Mouse (Mus musculus) heart, embryonic 13.5 days (tissue): ENCODE data around the gene Smoc2. TPM values are rescaled to one million over a fixed set of nuclear protein-coding genes. Genes with fewer than 3 reads are reported as not detected.

Experiments used
- ATAC-seq: fragments of 200-750 bp; cut with Nextera tagmentation; 2 replicates; pipeline ENCODE4 v1.8.0; 2017; ENCODE audit warnings: moderate TSS enrichment; ENCODE audit not compliant: insufficient number of reproducible peaks, low FRiP score, low TSS enrichment; ENCODE audit errors: extremely low read depth
- H3K27ac ChIP-seq: fragments of 300-500 bp; sonication (generic); replicated peaks from 2 replicates; pipeline ENCODE4 v1.5.1; 2015; ENCODE audit warnings: moderate library complexity, mild to moderate bottlenecking, inconsistent platforms
- H3K27me3 ChIP-seq: fragments of 300-500 bp; sonication (generic); replicated peaks from 2 replicates; pipeline ENCODE4 v1.6.1; 2015; ENCODE audit warnings: mild to moderate bottlenecking, inconsistent platforms
- H3K36me3 ChIP-seq: fragments of 300-500 bp; sonication (generic); 2 replicates; pipeline ENCODE4 v1.6.1; 2015; ENCODE audit warnings: mild to moderate bottlenecking, inconsistent platforms
- H3K4me1 ChIP-seq: fragments of 300-500 bp; sonication (generic); 2 replicates; pipeline ENCODE4 v1.6.1; 2015; ENCODE audit warnings: inconsistent platforms
- H3K4me2 ChIP-seq: fragments of 300-500 bp; sonication (generic); 2 replicates; pipeline ENCODE4 v1.6.1; 2015; ENCODE audit warnings: inconsistent platforms, mild to moderate bottlenecking, moderate library complexity
- H3K4me3 ChIP-seq: fragments of 300-500 bp; sonication (generic); 2 replicates; pipeline ENCODE4 v1.5.1; 2015; ENCODE audit warnings: moderate library complexity, mild to moderate bottlenecking, inconsistent platforms
- H3K9ac ChIP-seq: fragments of 300-500 bp; sonication (generic); 2 replicates; pipeline ENCODE4 v1.6.1; 2015; ENCODE audit warnings: inconsistent platforms, mild to moderate bottlenecking, moderate library complexity
- H3K9me3 ChIP-seq: fragments of 300-500 bp; sonication (generic); 2 replicates; pipeline ENCODE4 v1.6.1; 2016; ENCODE audit warnings: inconsistent platforms
- whole genome bisulfite sequencing: fragments of 180-500 bp; shearing (Covaris S2); methylation state at CpG from one replicate; pipeline ENCODE4 v1.1.7; 2015; ENCODE audit warnings: mixed read lengths; 5-methylcytosine and 5-hydroxymethylcytosine counted together
- polyA plus RNA-seq: library from polyadenylated mRNA; unstranded; fragments of >200 nt; fragmentation: Nextera tagmentation; extraction: Ambion mirVana; gene quantifications from 2 replicates; pipeline ENCODE4 v1.2.1, GENCODE M21; 2015

The Smoc2 gene
- polyA plus RNA-seq, 1 experiment from 2014 or later = 48.1 TPM

DNA sequence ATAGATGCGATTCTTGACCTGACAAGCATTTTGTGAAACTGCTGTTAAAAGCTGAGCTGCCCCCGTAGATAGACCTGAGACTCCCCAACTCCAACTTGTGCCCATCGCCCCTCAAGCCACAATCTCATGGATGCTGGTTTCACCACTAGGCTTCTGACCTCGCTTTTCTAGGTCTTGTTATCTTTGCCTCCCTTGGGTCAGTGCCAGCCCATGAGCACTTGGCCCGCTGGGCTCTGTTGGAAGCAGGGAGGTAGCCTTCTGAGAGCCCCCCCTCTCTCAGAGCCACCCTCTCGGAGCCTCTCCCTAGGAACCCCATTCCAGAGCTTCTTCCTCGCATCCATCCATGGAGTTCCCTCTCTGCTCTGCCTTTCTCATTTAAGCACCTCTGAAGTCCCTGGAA lies 37.2 kb downstream of the Smoc2 start:
- WGBS = 54% methylated on average over 7 of the region's 7 CpGs
- ATAC-seq = no peak
- Histone ChIP-seq H3K27ac (no peak overlapping the region), H3K4me2 (no peak overlapping the region), H3K9ac (no peak overlapping the region), H3K36me3 (no peaks in the 10 kb centered on the region), H3K4me1 (peaks cover 10% of the 10 kb centered on the region), H3K27me3 (peaks cover 26% of the 10 kb centered on the region), H3K4me3 (no peak overlapping the region), H3K9me3 (no peaks in the 10 kb centered on the region)

- H3K27me3 ChIP-seq = peaks cover 21% of the 10 kb centered on the region
- ATAC-seq = no peak
- 17% methylated on average over 4 of the region's 4 CpGs for WGBS
- H3K4me1 ChIP-seq = peaks cover 10% of the 10 kb centered on the region
- no peak overlapping the region for H3K27ac ChIP-seq
- H3K4me3 ChIP-seq = no peak overlapping the region
- no peak overlapping the region for H3K9ac ChIP-seq
- H3K4me2 ChIP-seq = no peak overlapping the region
- H3K9me3 ChIP-seq = no peaks in the 10 kb centered on the region
- no peaks in the 10 kb centered on the region for H3K36me3 ChIP-seq
Measured at GRCm38 (mm10) chr17:14317439-14317838, 38.1 kb downstream of the Smoc2 start.

GRCm38 (mm10) chr17:14326156-14326555 lies 46.9 kb downstream of the Smoc2 start:
- no peak overlapping the region for H3K4me2 ChIP-seq

GRCm38 (mm10) chr17:14328037-14328436 lies 48.7 kb downstream of the Smoc2 start:
- no peaks in the 10 kb centered on the region for H3K9me3 ChIP-seq
- no peak overlapping the region for H3K9ac ChIP-seq
- no peaks in the 10 kb centered on the region for H3K36me3 ChIP-seq
- no peak overlapping the region for H3K4me2 ChIP-seq
- H3K4me1 ChIP-seq = no peaks in the 10 kb centered on the region
- H3K27ac ChIP-seq = no peak overlapping the region
- no peak for ATAC-seq
- 77% methylated on average over 9 of the region's 9 CpGs for WGBS
- H3K27me3 ChIP-seq = peaks cover 42% of the 10 kb centered on the region
- no peak overlapping the region for H3K4me3 ChIP-seq

More at GRCm38 (mm10) chr17:14326156-14326555, 46.9 kb downstream of the Smoc2 start:
- no peak overlapping the region for H3K27ac ChIP-seq
- no peaks in the 10 kb centered on the region for H3K9me3 ChIP-seq
- H3K9ac ChIP-seq = no peak overlapping the region
- no peak overlapping the region for H3K4me3 ChIP-seq
- no peaks in the 10 kb centered on the region for H3K4me1 ChIP-seq
- 78% methylated on average over 7 of the region's 7 CpGs for WGBS
- H3K36me3 ChIP-seq = no peaks in the 10 kb centered on the region
- H3K27me3 ChIP-seq = peaks cover 46% of the 10 kb centered on the region
- no peak for ATAC-seq

- no peak; the same call in 1 of the 2 replicates for ATAC-seq
- H3K9me3 ChIP-seq = no peaks in the 10 kb centered on the region
- H3K36me3 ChIP-seq = no peaks in the 10 kb centered on the region
- H3K4me1 ChIP-seq = no peaks in the 10 kb centered on the region
- peaks cover 46% of the 10 kb centered on the region for H3K27me3 ChIP-seq
- no peak overlapping the region for H3K27ac ChIP-seq
- WGBS = 84% methylated on average over 7 of the region's 7 CpGs
- no peak overlapping the region for H3K4me2 ChIP-seq
- no peak overlapping the region for H3K4me3 ChIP-seq
- H3K9ac ChIP-seq = no peak overlapping the region
Measured at GRCm38 (mm10) chr17:14330498-14330897, 51.2 kb downstream of the Smoc2 start.

DNA sequence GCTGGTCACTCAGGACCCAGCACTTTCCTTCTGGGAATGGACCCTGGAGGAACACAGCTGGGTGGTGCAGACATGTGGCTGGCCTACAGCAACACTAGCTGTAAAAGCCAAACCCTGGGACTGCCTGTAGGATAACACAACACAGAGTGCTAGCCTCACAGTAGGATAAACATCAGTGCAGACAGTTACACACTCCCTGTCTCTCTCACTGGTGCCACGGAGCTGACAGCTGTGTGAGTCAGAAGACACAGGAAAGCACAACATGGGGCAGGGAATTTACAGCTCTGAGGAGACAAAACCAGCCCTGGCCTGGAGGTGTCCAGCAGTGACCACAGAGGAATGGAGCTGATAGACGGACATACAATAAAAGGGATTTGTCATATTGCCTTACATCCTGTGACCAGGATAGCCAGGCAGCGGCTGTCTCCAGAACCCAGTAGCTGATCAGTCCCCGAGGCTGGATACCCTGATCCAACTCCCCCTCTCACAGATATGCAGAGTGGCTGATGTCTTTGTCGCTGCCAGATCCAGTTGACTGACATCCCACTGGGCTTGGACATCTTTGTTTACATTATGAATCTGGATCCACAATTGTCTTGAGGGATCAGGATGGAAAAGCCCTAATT lies 60.7 kb downstream of the Smoc2 start:
- WGBS = 31% methylated on average over 5 of the region's 5 CpGs
- Histone ChIP-seq H3K36me3 (no peaks in the 10 kb centered on the region), H3K9me3 (no peaks in the 10 kb centered on the region), H3K27ac (no peak overlapping the region), H3K4me1 (no peaks in the 10 kb centered on the region), H3K4me2 (no peak overlapping the region), H3K27me3 (peaks cover 61% of the 10 kb centered on the region), H3K4me3 (no peak overlapping the region), H3K9ac (no peak overlapping the region)
- peak; percentile 31; the same call in 1 of the 2 replicates for ATAC-seq

DNA sequence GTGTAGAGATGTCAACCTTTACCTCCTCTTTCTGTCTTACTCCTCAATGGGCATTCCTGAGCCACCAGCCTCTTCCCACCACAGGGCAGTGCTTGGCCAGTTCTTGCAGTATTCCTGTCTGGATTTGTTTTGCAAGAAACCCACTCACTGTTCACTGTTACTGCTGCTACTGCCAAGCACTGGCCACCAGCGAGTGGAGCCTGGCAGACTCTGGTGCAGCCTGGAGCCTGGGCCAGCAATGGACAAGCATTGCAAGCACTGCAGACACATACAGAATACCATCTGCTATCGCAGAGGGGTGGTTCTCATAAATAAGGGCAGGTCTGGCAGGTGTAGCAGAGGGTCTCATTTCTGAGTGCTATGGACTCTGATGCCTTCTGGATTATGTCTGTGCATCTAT lies 61.4 kb downstream of the Smoc2 start:
- Histone ChIP-seq H3K9ac (no peak overlapping the region), H3K36me3 (no peaks in the 10 kb centered on the region), H3K4me1 (no peaks in the 10 kb centered on the region), H3K27ac (no peak overlapping the region), H3K9me3 (no peaks in the 10 kb centered on the region), H3K4me3 (no peak overlapping the region), H3K27me3 (peaks cover 67% of the 10 kb centered on the region), H3K4me2 (no peak overlapping the region)
- WGBS = 77% methylated on average over 2 of the region's 2 CpGs
- no peak for ATAC-seq

GRCm38 (mm10) chr17:14342511-14342910 lies 63.2 kb downstream of the Smoc2 start:
- Histone ChIP-seq H3K9ac (no peak overlapping the region), H3K9me3 (no peaks in the 10 kb centered on the region), H3K36me3 (no peaks in the 10 kb centered on the region), H3K4me3 (no peak overlapping the region), H3K4me2 (no peak overlapping the region), H3K27me3 (peaks cover 74% of the 10 kb centered on the region), H3K4me1 (no peaks in the 10 kb centered on the region), H3K27ac (no peak overlapping the region)
- no peak for ATAC-seq
- WGBS = 17% methylated on average over 8 of the region's 8 CpGs

DNA sequence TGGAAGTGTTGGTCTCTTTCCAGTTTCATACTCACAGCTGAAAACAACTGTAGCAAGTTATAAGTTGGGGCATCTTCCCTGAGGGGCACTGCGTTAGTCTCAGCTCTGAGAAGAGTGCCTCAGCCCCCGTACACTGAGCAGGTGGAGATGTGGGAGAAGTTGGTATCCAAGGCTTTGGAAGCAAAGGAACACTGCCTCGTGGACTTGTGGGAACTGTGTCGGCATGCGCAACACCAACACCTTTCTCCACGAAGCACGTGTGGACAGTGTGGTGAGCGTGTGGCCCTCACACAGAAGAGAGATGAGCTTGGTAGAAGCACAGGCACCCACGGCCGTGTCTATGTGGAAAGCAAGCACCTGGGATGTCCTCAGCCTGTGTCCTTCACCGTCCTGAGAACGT lies 64.1 kb downstream of the Smoc2 start:
- H3K9me3 ChIP-seq = no peaks in the 10 kb centered on the region
- no peak overlapping the region for H3K9ac ChIP-seq
- H3K36me3 ChIP-seq = no peaks in the 10 kb centered on the region
- WGBS = 75% methylated on average over 12 of the region's 12 CpGs
- no peaks in the 10 kb centered on the region for H3K4me1 ChIP-seq
- no peak for ATAC-seq
- H3K27ac ChIP-seq = no peak overlapping the region
- peaks cover 75% of the 10 kb centered on the region for H3K27me3 ChIP-seq
- H3K4me3 ChIP-seq = no peak overlapping the region
- no peak overlapping the region for H3K4me2 ChIP-seq

DNA sequence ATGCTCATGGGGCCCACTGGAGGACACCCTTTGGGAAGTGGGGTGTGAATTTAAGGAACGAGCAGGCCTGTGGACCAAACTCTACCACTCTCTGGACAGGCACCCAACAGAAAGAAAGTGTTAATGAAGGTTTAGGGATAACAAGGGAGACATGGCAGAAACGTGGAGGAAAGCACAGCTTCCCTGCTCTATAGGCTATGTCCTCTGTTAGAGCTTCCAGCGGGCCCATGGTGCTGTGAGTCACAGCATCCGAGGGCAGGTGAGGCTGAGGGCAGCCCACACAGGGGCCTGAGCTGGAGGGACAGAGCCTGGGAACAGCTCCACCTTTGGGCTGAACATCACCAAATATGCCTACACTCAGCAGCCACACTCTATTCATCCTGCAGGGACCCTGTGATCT lies 66.2 kb downstream of the Smoc2 start:
- no peak for ATAC-seq
- Histone ChIP-seq H3K4me3 (no peak overlapping the region), H3K9ac (no peak overlapping the region), H3K4me2 (no peak overlapping the region), H3K27me3 (peaks cover 75% of the 10 kb centered on the region), H3K36me3 (no peaks in the 10 kb centered on the region), H3K4me1 (peaks cover 4% of the 10 kb centered on the region; the same call in 1 of the 2 replicates), H3K9me3 (no peaks in the 10 kb centered on the region), H3K27ac (no peak overlapping the region)
- WGBS = 67% methylated on average over 4 of the region's 4 CpGs

- H3K4me3 ChIP-seq = no peak overlapping the region
- H3K9ac ChIP-seq = no peak overlapping the region
- H3K27me3 ChIP-seq = peaks cover 62% of the 10 kb centered on the region
- WGBS = 71% methylated on average over 3 of the region's 3 CpGs
- H3K27ac ChIP-seq = no peak overlapping the region
- H3K4me2 ChIP-seq = no peak overlapping the region
- ATAC-seq = no peak
- peaks cover 4% of the 10 kb centered on the region; the same call in 1 of the 2 replicates for H3K4me1 ChIP-seq
- H3K9me3 ChIP-seq = peaks cover under 1% of the 10 kb centered on the region; the same call in 1 of the 2 replicates
- no peaks in the 10 kb centered on the region for H3K36me3 ChIP-seq
Measured at GRCm38 (mm10) chr17:14346891-14347290, 67.6 kb downstream of the Smoc2 start.

GRCm38 (mm10) chr17:14349086-14349814 lies 69.9 kb downstream of the Smoc2 start:
- Histone ChIP-seq H3K9ac (no peak overlapping the region), H3K4me1 (peaks cover 11% of the 10 kb centered on the region; the same call in 1 of the 2 replicates), H3K9me3 (peaks cover 11% of the 10 kb centered on the region), H3K27me3 (peaks cover 40% of the 10 kb centered on the region), H3K36me3 (peaks cover 3% of the 10 kb centered on the region; the same call in 1 of the 2 replicates), H3K4me2 (no peak overlapping the region), H3K4me3 (no peak overlapping the region), H3K27ac (no peak overlapping the region)
- no peak for ATAC-seq
- 73% methylated on average over 6 of the region's 6 CpGs for WGBS
